Mouse (Mus musculus) retina, postnatal 7 days (tissue): ENCODE measurements around the gene Arntl.
"Not testable (repeated sequence)": the region's sequence is repeated elsewhere in the genome, so short reads cannot be mapped to it uniquely, and the experiment has no call there.

Experiments used
- DNase-seq: peaks from one replicate; pipeline ENCODE4 v3.0.0-alpha.2; 2012; ENCODE audit warnings: low read depth, low spot score

Gene Arntl

GRCm38 (mm10) chr7:113250433-113250991 lies 43.2 kb downstream of the Arntl start:
- DNase-seq, result peak; percentile 49

- DNase-seq, result peak; percentile 30
Observed at GRCm38 (mm10) chr7:113251001-113251400, 43.7 kb downstream of the Arntl start.

GRCm38 (mm10) chr7:113251554-113251953 lies 44.3 kb downstream of the Arntl start:
- DNase-seq, result no peak

GRCm38 (mm10) chr7:113253777-113254405 lies 46.6 kb downstream of the Arntl start:
- DNase-seq, result no peak

GRCm38 (mm10) chr7:113256046-113256445 lies 48.8 kb downstream of the Arntl start:
- DNase-seq, result peak; percentile 75

GRCm38 (mm10) chr7:113258430-113258829 lies 51.2 kb downstream of the Arntl start:
- DNase-seq, result no peak

- no peak for DNase-seq
Observed at GRCm38 (mm10) chr7:113260321-113261167, 53.3 kb downstream of the Arntl start.

GRCm38 (mm10) chr7:113261690-113262089 lies 54.4 kb downstream of the Arntl start:
- DNase-seq, result no peak

GRCm38 (mm10) chr7:113262510-113263467 lies 55.5 kb downstream of the Arntl start:
- not testable (repeated sequence) for DNase-seq

- no peak for DNase-seq
Observed at GRCm38 (mm10) chr7:113263990-113264389, 56.7 kb downstream of the Arntl start.

GRCm38 (mm10) chr7:113268287-113268686 lies 61.0 kb downstream of the Arntl start:
- DNase-seq, result peak; percentile 44

GRCm38 (mm10) chr7:113269081-113269480 lies 61.8 kb downstream of the Arntl start:
- no peak for DNase-seq

- no peak for DNase-seq
Observed at GRCm38 (mm10) chr7:113269921-113270320, 62.7 kb downstream of the Arntl start.

GRCm38 (mm10) chr7:113270551-113270950 lies 63.3 kb downstream of the Arntl start:
- DNase-seq, result no peak

- DNase-seq, result no peak
Observed at GRCm38 (mm10) chr7:113270991-113271390, 63.7 kb downstream of the Arntl start.

- no peak for DNase-seq
Observed at GRCm38 (mm10) chr7:113272338-113272997, 65.2 kb downstream of the Arntl start.

GRCm38 (mm10) chr7:113277245-113277644 lies 70.0 kb downstream of the Arntl start:
- DNase-seq, result no peak

GRCm38 (mm10) chr7:113278493-113278892 lies 71.2 kb downstream of the Arntl start:
- no peak for DNase-seq

GRCm38 (mm10) chr7:113279246-113279645 lies 72.0 kb downstream of the Arntl start:
- no peak for DNase-seq

GRCm38 (mm10) chr7:113285405-113285804 lies 78.1 kb downstream of the Arntl start:
- DNase-seq, result no peak

- DNase-seq, result no peak
Observed at GRCm38 (mm10) chr7:113289211-113289610, 81.9 kb downstream of the Arntl start.
